Mouse (Mus musculus): ENCODE measurements around the gene 1700028P14Rik. TPM values are rescaled to one million over a fixed set of nuclear protein-coding genes. Genes with fewer than 3 reads are reported as not detected.
"Not testable (repeated sequence)": the region's sequence is repeated elsewhere in the genome, so short reads cannot be mapped to it uniquely, and the experiment has no call there.

Gene 1700028P14Rik
- not detected for total RNA-seq (2021)
- long read RNA-seq, experiment 1: 0 reads
- long read RNA-seq, experiment 2: 0 reads

DNA sequence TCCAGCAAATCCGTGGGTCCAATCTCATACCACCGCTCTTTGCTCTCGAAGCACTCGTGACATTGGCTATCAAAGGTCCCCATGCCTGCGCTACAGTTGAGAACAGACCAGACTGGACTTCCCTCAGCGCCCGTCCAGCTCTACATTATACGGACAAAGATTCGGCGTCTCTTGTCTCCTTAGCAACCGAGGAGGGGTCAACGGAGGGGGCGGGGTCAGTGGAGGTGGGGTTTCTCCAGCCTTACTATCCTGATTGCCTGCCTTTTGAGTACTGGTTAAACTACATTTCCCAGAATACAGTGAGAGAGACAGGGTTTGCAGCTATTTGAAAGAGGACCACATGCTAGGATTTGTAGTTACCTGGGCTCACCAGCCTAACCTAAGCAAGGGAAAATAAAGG, at the start of gene 1700028P14Rik:
TSS of gene 1700028P14Rik (minus strand) at position 169 of the 400 bp plus-strand sequence.
- DNase-seq: peak; percentile 14
- intact Hi-C loops (cut with DNase I): no loop called here

DNA sequence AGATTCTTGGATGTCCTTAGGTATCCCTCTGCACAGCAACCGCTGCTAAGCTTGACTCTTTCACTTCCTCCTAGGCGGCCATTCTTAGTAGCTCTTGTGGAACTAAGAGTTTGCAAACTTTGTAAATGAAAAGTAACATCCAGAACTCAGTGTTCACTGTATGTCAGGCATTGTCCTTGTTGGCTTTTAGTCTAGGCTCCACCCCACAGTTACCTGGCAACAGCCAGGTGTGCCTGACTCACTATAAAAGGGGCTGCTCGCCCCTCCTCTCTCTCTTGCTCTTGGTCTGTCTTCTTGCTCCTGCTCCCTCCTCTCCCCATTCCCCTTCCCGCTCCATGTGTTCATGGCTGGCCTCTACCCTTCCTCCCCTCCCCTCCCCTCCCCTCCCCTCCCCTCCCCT, 46.5 kb upstream of the 1700028P14Rik start:
- DNase-seq: no peak
- intact Hi-C loops (cut with DNase I): no loop called here

DNA sequence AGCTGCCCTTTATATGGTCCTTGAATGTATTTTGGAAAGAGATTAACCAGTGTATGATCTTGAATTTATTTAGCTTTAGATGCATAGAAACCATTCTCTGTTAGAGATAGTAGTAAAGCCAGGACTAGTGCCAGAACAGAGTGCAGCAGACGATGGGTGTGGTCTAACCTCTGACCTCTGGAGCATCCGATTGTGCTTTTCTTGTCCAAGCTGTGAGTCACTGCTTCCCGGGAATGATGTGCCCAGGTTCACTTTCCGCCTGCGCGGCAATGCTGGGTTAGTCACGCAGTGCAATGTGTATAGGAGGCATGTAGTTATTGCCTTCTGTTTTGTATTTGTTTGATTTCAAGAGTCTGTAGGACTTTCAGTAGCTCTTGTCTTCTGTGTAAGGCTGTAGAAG, 45.8 kb upstream of the 1700028P14Rik start:
- DNase-seq: no peak
- intact Hi-C loops (cut with DNase I): no loop called here

DNA sequence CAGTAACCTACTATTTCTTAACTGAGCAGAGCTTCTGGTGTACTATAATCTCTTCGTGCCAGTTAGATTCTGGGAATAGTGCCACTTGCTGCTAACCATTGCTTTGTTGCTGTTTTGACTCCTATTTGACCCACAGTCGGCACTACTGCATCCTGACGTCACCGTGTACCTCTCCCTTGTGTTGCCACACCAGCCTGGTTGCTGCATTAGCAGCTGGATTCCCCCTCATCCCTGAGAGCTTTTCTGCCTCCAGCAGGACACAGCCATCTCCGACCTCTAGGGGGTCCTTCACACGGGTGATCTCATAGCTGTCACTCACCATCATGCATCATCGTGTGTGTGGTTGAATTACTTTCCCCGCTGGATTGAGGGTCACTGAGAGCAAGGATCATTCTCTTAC, 45.2 kb upstream of the 1700028P14Rik start:
- intact Hi-C loops (cut with DNase I): no loop called here
- DNase-seq: no peak

DNA sequence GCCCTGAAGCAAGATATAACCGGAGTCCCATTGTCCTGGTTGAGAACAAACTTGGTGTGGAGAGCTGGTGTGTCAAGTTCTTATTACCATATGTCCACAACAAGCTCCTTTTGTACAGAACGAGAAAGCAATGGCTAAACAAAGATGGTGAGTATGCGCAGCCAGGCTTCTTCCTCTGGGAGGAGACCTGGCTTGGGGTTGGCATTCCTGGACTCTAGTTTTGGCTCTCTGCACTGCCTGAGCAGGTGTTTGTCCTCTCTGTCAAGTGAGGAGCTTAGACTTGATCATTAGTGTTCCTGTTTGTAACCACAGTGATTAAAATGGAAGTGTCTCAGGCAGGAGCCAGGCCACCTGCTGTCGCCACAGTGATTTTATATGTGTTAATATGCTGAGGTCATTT, 41.7 kb upstream of the 1700028P14Rik start:
- no peak for DNase-seq
- intact Hi-C loops (cut with DNase I): no loop called here

DNA sequence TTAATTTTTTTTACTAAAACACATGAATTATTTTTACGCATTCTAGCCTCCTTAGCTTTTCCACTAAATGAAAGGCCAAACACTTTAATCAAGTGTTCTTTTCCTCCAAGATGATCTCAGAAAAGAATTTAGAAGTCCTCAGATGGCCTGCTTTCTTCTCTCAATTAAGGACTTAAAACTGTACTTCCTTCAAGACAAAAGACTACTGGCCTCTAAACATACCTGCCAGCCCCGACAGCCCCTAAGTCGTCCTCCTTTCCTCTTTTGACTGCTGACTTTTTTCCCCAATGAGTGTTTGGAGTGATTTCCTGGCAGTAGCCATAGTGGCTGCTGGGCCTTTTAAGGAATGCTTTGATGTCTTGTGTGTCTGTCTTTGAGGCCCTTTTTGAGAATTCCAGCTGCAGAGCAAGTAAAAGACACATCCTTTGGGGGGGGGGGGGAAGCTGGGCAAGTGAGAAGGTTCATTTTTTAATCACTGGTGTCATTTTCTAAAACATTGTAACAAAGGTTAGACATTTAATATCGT, 35.9 kb upstream of the 1700028P14Rik start:
- DNase-seq: no peak
- intact Hi-C loops (cut with DNase I): no loop called here

DNA sequence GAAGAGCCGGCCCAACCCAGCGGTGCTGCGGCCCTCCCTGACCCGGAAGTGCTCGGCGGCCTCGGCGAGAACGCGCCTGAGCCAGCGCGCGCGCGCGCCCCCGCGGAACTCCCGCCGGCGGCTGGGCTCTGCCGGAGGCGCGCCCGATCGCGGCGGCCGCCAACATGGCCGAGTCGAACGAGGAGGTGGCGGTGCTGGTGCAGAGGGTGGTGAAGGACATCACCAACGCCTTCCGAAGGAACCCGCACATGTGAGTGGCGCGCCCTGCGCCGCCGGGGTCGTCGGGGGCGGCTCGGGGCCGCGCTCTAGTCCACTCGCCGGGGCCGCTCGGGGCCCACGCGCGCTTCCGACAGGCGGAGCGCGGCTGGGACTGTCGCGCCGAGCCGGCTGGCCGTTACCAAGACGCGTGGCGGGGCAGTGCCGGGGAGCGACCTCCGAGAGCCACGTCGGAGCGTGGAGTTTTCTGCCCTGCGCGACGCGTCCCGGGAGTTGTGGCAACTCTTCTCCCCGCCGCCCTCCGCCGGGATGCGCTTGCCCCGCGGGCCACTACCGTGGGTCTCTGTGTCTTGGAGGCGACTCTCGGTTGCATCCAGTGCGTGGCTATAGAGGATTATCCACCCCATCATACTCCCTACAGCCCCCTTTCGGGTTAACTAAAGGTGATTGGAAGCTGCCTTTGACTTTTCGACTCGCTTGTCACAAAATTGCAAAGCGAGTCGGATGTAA, 34.8 kb upstream of the 1700028P14Rik start, which contains the start of gene Ptar1:
TSS of gene Ptar1 (plus strand) at position 134 of the 726 bp plus-strand sequence.
- DNase-seq: peak; percentile 90
- intact Hi-C loops (cut with DNase I): loop anchor here (2.0 kb wide), 1 partner anchor 71 kb away; the partner anchor contains the start of gene Apba1

DNA sequence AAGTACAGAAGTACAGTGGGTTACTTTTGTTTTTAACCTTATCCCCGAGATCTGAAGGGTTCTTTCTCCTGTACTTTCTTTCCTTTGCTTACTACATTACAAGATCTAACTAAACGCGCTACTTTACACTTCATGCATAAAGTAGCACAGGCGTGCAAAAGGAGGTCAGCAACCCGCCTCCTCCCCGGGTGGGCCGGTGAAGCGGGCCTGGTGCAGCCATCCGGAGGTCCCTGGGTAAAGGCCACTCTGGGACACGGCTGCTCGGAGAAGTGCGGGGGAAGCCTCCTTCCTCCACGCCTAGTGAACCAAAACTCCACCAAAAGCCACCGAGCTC, 34.3 kb upstream of the 1700028P14Rik start:
- intact Hi-C loops (cut with DNase I): loop anchor here (2.0 kb wide), 1 partner anchor 72 kb away; the partner anchor contains the start of gene Apba1

DNA sequence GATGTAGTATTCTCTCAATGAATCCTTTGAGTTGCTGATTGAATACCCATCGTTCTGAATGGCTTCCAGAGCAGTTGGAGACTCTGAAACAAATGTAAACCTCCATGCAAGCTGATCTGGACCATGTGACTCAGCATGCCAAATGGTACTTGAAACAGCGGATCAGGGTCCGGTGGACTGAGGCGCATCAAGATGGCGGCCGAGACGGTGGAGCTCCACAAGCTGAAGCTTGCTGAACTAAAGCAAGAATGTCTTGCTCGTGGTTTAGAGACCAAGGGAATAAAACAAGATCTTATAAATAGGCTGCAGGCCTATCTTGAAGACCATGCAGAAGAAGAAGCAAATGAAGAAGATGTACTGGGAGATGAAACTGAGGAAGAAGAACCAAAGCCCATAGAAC, 23.0 kb upstream of the 1700028P14Rik start:
- DNase-seq; intact Hi-C loops (cut with DNase I): not testable (repeated sequence)

More for the DNA sequence above, 34.3 kb upstream of the 1700028P14Rik start:
- DNase-seq: no peak

DNA sequence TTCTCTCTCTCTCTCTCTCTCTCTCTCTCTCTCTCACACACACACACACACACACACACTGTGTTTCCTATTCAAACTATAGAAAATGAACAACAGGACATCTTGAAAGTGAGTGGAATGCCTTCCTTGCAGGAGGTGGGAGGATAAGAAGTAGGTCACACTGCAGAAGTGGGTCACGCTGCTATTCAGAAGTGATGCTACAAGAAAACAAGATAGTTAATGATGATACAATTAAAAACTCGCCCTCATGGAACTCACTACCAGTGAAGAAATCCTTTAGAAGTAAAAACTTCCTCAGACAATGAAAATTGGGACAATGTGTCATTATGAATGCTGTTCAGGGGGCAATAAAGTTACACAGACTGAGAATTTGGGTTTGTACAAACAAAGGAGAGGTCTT, 20.4 kb upstream of the 1700028P14Rik start:
- DNase-seq: no peak
- intact Hi-C loops (cut with DNase I): no loop called here

DNA sequence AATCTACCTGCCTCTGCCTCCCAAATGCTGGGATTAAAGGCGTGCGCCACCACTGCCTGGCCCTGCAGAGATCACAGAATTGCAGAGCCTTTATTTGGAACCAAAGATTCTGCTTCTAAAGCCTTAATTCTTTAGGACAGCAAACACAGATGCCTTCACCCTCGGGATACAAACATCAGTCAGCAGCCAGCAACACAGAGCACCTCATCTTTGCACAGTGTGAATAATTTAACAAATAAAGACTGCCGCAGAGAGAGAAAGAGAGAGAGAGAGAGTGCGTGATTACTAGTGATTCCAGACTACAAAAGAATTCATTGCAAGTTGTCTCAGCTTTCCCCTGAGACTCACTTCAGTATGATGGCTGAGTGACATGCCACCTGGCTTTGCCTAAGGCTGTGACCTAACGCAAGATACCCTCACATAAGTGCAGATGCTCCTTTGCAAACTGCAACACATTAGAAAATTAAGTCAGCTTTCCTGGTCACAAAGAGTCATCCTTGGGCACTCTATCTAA, 15.6 kb upstream of the 1700028P14Rik start:
- intact Hi-C loops (cut with DNase I): no loop called here
- DNase-seq: no peak

DNA sequence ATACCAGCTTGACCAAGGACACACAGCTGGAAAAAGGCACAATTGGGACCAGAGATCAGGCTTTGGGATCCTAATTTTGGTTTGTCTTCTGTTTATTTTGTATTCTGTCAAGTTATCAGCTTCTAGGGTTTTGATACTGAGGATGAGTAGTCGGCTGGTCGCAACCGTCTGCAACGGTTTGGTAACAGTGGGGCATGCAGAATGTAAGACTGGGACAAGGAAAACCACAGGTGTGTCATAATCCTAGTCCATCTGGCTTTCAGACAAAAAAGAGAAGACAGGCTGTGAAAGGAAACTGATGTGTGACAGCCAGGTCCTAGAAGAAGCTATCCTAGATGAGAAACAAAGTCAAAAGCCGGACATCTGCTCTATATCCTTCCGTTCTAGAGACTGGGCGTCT, 11.5 kb upstream of the 1700028P14Rik start:
- intact Hi-C loops (cut with DNase I): no loop called here
- no peak for DNase-seq

DNA sequence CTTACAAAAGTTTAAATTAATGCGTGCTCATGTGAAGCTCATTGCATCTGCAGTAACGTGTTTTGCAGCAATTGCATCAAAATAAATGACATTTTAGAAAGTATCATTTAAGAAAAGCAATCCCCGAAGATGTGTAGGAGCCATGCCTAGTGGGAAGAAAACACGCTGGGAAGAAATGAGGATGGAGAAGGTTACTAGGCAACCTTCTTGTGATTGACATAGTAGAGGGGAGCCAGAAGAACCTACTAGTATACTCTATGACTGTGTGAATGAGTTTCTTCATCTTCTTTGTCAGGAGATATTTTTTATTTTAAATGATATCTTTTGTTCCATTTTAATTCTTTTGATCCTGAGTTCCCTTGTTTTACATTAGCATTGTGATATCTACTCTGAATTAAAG, 5.7 kb upstream of the 1700028P14Rik start:
- no peak for DNase-seq
- intact Hi-C loops (cut with DNase I): no loop called here

DNA sequence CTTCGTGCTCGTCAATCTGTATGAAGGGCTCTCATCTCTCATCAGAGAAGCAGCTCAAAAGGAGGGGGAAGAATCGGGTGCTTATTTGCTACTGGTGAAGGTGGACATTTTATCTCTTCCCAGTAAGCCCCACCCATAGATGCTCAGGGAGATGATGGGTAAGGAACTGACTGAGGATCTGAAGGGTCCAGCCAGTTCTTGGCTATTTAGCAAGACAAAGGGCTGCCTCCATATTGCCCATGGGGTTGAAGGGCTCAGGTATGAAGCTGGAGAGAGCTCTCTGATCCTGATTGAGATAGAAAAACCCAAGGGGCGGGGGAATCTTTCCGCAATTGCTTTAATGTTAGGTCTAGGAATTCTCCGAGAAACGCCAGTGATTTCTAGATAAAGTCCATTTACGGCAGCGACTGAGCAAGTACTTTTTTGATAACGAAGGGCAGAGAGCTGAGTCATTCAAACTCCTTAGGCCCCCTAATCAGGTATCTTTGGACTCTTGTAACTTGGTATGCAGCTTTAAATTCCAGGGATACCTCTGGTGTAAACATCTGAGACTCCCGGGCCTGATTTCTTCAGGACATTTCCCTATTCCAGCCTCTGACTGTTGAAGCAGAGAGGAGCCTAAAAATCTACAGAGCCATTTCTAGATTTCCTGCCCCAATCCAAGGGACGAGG, 4.8 kb upstream of the 1700028P14Rik start:
- DNase-seq: no peak
- intact Hi-C loops (cut with DNase I): no loop called here

DNA sequence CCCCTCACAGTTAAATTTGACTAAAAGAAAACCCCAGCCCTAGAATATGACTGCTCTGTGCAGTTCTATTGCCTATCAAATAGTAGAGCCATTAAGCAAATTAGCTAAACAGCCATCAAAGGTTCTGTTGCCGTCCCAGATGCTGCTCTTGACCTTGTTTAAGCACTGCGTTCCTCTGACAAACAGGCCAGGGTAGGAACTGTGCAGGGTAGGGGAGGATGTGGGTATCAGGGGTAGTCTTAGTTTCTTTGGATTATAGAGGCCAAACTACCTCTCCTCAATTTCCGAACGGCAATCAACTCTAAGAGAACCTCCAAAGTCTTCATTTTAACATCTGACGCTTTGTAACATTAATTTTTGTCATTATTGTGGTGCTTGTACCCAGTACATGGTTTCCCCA, 542 bp upstream of the 1700028P14Rik start:
- no peak for DNase-seq
- intact Hi-C loops (cut with DNase I): no loop called here

DNA sequence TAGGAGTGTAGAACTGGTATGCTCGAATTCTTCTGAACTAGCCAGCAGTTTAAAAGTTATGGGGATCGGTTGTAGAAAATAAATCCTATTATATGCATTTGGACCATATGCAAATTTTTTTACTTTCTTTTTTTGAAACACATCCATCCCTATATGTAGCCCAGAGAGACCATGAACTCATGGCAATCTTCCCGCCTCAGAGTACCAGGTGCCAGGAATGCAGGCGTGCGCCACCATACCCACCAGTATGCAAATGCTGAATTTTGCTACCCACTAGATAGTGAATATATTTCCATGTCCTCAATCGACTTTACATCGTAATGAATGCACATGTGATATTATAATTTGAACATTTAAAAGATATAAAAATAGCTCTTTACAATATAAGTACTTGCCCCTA, 5.3 kb downstream of the 1700028P14Rik start:
- DNase-seq: no peak
- intact Hi-C loops (cut with DNase I): no loop called here

DNA sequence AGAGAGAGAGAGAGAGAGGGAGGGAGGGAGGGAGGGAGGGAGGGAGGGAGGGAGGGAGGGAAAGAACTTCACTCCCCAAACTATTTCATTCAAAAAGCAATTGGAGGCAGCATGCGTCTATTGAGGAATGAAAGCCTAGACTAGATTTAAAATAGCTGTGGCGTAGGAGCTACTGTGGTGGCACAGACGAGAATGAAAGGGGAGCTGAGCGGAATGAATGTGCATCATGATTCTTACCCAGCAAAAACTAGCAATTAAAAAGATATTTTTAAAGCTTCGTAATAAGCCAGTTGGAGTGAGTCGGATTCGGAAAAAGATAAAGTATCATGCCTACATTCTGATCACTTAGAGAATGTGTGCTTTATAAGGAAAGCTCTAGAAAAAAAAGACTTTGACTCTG, 7.3 kb downstream of the 1700028P14Rik start:
- no peak for DNase-seq
- intact Hi-C loops (cut with DNase I): no loop called here

DNA sequence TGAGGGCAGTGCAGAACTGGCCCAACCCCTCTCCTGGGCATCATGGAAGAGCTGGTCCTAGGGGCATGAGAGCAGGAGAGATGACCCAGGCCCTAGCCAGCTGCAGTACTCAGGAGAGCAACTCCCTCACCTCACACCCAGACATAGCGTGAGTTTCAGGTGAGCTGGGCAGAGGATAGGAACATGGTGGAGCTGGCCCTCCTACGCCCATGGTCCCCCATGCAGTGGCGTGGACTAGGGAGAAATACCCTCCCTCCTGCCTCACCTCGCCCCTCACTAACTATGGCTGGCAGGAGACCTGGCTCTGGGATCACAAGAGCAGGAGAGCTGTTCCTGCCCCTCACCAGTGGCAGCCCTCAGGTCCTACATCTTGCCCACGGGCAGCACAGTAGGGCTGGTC, 8.8 kb downstream of the 1700028P14Rik start:
- intact Hi-C loops (cut with DNase I): no loop called here

DNA sequence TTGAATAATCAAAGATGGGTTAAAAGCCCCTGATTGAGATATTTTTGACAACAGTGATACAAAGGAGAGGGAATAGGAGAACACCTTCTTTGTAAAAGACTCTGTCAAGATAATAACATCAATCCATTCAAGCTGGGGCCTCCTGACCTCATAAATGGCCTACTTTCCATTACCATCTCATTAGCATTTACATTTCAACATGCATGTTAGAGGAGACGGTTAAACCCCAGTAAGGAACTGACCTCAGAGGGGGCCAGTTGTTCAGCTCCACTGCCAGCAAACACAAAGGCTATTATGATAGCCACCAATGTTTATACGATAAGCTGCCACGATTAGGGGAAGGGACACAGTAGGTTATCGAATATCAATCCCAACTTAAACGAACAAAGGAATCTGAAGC, 15.8 kb downstream of the 1700028P14Rik start:
- intact Hi-C loops (cut with DNase I): no loop called here

More for the DNA sequence above, 8.8 kb downstream of the 1700028P14Rik start:
- no peak for DNase-seq

DNA sequence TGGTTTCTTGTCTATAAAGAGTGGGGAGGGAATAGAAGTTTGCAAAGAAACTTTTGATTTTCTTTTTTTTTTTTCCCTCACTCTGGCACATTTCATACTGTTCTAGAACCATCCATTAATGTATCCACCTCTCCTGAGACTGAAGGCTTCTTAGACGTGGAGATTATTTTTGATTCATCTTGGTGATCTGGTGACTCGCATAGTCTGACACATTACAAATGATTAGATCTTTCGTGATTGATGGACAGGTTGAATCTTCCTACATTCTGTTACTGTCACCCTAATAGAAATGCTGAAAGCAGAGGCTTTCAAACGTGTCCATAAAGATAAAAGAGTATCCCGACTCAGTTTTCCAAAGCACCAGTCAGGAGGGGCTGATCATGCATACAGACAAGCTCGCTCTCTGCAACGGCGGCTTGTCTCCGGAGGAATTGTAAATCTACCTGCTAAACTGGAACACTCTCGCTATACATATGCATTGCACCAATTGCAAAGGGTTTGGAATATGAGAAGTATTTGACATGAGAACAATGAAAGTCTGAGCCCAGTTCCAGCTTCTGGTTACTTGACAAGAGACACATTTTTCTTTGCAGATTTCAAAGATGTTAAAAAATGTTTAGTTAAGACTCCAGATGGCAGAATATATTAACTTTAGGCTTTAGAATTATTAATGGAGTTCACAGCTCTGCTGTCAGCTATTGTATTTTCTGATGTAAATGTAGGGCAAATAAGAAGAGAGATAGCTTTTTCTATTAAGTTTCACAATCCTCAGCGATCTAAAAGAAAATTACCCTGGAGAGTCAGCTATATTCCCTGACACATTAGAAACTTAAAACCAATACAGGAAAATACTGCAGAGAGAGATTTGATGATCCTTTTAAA, 20.8 kb downstream of the 1700028P14Rik start:
- intact Hi-C loops (cut with DNase I): no loop called here
- no peak for DNase-seq

More for the DNA sequence above, 15.8 kb downstream of the 1700028P14Rik start:
- DNase-seq: no peak
